Mouse (Mus musculus) heart, adult 8-10 months (tissue): ENCODE results near the gene Prm2. TPM values are rescaled to one million over a fixed set of nuclear protein-coding genes. Genes with fewer than 3 reads are reported as not detected.

Source experiments
- total RNA-seq, 4 experiments: library from RNA; stranded (reverse); gene quantifications; 2 replicates each; pipeline ENCODE4 v1.2.4; 2022

The Prm2 gene
- total RNA-seq, 4 experiments from 2014 or later: not detected

Other genes with a start within 250 kb of the Prm2 start
- gene Socs1, start 10.6 kb downstream of the Prm2 start, total RNA-seq: under 1 TPM; 0.32 to 0.41 (median 0.36) TPM
- gene Tnp2, start 7.5 kb downstream of the Prm2 start, total RNA-seq: not detected
- gene Prm3, start 5.2 kb downstream of the Prm2 start, total RNA-seq: not detected
- not detected for gene Prm1, start 9.7 kb upstream of the Prm2 start, total RNA-seq
- not detected for gene Gm11172, start 16.8 kb upstream of the Prm2 start, total RNA-seq
- under 1 TPM; 0.29 to 0.41 (median 0.32) TPM for gene Rmi2, start 38.9 kb upstream of the Prm2 start, total RNA-seq